Mouse (Mus musculus): Measurements from ENCODE around the gene Nup62. TPM values are rescaled to one million over a fixed set of nuclear protein-coding genes. Genes with fewer than 3 reads are reported as not detected.

The Nup62 gene
- total RNA-seq, 1 experiment: 98.0 TPM

DNA sequence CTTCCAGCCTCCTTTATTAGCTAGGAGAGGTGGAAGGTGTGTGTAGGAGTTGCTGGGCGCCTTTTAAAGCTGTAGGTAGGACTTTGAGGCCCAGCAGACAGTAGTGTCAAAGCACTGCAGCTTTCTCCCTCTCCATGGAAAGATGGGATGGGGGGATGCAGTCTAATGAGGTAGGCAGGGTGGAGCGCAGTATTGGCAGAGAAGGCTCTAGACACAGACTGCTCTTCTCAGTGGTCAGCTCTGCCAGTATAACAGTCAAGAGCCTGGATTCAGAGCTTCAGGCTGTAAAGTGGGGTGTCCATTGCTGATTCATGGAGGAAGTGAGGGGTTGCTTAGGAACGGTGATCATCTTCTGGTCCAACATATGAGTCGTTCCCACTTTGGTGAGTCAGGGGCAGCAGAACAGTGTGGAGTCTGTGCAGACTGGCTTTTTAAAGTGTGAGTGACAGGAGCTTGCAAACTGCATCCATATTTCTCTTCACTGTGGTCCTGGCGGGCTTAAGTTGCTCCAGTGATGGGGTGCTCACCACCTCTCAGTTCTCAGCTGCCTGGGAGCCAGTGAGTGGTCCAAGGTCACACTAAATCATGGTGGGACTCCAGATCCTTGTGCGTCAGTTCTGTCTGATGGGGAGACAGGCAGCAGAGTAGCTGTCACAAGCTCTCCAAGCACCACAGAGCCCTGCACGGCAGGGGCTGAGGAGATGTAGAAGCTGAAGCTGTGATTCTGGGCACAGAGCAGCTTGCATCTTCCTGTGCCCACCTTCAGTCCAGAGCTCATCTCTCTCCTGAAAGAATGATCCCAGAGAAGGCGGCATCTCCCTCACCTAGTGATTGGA is 35.1 kb downstream of the Nup62 start:
- H3K4me3 ChIP-seq (ENCODE audit: insufficient read depth in 1 of 2, low read depth in 1 of 2, low read length in 2 of 2, poor library complexity in 1 of 2, severe bottlenecking in 1 of 2): peak overlapping the region; percentile 85 to 86
- no peak for DNase-seq (ENCODE audit: low read depth, low spot score)
- TF ChIP-seq HCFC1 (IDR thresholded peaks at IDR 0.05; ENCODE audit: borderline replicate concordance, insufficient read depth, low read length): no peak
- in situ Hi-C loops (cut with MboI; ENCODE audit: low sequenced_read_pairs in 2 of 2, unreplicated experiment in 2 of 2): no loop called here
- peaks cover 7% of the 10 kb centered on the region; the same call in 1 of the 2 replicates for H3K36me3 ChIP-seq (ENCODE audit: control insufficient read depth, insufficient read depth, low read length, poor library complexity, severe bottlenecking)
- H3K27ac ChIP-seq (ENCODE audit: insufficient read depth, low read depth, low read length, poor library complexity, severe bottlenecking): no peak overlapping the region
- H3K9ac ChIP-seq (ENCODE audit: insufficient read depth, low read depth, low read length, poor library complexity, severe bottlenecking): peak overlapping the region; percentile 93
- peaks cover 2 to 26% of the 10 kb centered on the region in 2 experiments; a peak in 3 of 4 replicates for H3K4me1 ChIP-seq (ENCODE audit: control insufficient read depth in 2 of 2, insufficient read depth in 2 of 2, low read length in 2 of 2, poor library complexity in 1 of 2)
- no peaks in the 10 kb centered on the region for H3K9me3 ChIP-seq (ENCODE audit: control insufficient read depth, insufficient read depth, low read depth, low read length)

DNA sequence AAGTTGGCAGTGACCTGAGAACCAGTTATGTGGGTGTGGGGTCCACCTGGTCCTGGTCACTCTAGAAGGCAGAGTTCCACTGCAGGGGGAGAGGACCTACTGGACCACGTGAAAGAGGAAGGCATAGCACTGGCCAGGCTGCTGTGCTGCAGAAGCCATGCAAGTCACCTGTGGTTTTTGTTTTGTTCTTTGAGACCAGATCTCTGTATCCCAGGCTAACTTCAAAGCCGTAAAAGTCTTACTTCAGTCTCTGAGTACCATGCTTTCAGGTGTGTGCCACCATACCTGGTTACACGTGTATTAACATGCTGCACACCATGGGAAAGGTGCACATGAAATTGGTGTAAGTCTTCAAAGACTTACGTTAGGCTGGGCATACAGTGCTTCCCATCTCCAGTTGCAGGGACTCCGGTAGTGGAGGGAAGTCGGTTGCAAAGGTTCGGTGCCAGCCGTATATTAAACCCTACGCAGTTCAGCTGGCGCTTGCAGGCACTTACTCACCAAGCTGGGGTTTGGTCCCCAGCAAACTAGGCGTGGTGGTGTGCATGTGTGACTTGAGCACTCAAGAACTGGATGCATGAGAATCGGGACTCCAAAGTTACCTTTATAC is 35.8 kb downstream of the Nup62 start:
- DNase-seq (ENCODE audit: low read depth, low spot score): no peak
- H3K4me1 ChIP-seq (ENCODE audit: control insufficient read depth in 2 of 2, insufficient read depth in 2 of 2, low read length in 2 of 2, poor library complexity in 1 of 2): peaks cover 2 to 29% of the 10 kb centered on the region in 2 experiments
- H3K36me3 ChIP-seq (ENCODE audit: control insufficient read depth, insufficient read depth, low read length, poor library complexity, severe bottlenecking): peaks cover 2% of the 10 kb centered on the region; the same call in 1 of the 2 replicates
- H3K4me3 ChIP-seq (ENCODE audit: insufficient read depth in 1 of 2, low read depth in 1 of 2, low read length in 2 of 2, poor library complexity in 1 of 2, severe bottlenecking in 1 of 2): no peak overlapping the region
- TF ChIP-seq ZNF384 (IDR thresholded peaks at IDR 0.05; ENCODE audit: low read depth, low read length) (no peak), ZC3H11A (IDR thresholded peaks at IDR 0.05; ENCODE audit: borderline replicate concordance, low read depth, low read length) (no peak), CHD2 (IDR thresholded peaks at IDR 0.05; ENCODE audit: low read depth, low read length) (no peak), HCFC1 (IDR thresholded peaks at IDR 0.05; ENCODE audit: borderline replicate concordance, insufficient read depth, low read length) (no peak), MAFK (IDR thresholded peaks at IDR 0.05; ENCODE audit: insufficient read depth, low read depth, low read length) (no peak)
- in situ Hi-C loops (cut with MboI; ENCODE audit: low sequenced_read_pairs in 2 of 2, unreplicated experiment in 2 of 2): no loop called here
- no peak overlapping the region for H3K27ac ChIP-seq (ENCODE audit: insufficient read depth, low read depth, low read length, poor library complexity, severe bottlenecking)
- H3K9ac ChIP-seq (ENCODE audit: insufficient read depth, low read depth, low read length, poor library complexity, severe bottlenecking): no peak overlapping the region; the same call in 1 of the 2 replicates
- no peaks in the 10 kb centered on the region for H3K9me3 ChIP-seq (ENCODE audit: control insufficient read depth, insufficient read depth, low read depth, low read length)

DNA sequence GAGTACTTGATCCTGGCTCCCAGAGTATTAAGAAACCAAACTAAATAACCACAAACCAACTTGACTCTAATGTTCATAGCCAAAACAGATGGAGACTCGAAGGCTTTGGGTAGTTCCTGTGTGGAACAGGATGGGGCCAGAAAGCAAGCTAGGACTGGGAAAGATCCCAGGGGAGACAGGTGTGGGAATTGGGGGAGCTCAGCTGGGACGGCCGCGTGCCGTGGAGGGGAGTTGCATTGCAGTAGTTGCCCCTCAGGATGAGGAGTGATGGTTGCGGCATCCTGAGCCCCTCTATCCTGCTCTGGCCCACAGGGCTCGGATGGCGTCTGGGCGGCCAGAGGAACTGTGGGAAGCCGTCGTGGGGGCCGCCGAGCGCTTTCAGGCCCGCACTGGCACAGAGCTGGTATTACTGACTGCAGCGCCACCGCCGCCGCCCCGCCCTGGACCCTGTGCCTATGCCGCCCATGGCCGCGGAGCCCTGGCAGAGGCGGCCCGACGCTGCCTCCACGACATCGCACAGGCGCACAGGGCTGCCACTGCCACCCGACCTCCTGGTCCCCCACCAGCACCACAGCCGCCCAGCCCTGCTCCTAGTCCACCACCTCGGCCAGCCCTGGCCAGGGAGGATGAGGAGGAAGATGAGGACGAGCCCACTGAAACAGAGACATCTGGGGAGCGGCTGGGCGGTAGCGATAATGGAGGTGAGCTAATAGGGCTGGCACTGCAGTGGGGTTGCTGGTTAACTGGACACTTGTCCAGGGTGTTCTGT is 36.6 kb downstream of the Nup62 start:
- DNase-seq (ENCODE audit: low read depth, low spot score): no peak
- TF ChIP-seq ZNF384 (IDR thresholded peaks at IDR 0.05; ENCODE audit: low read depth, low read length) (no peak), MAFK (IDR thresholded peaks at IDR 0.05; ENCODE audit: insufficient read depth, low read depth, low read length) (no peak), HCFC1 (IDR thresholded peaks at IDR 0.05; ENCODE audit: borderline replicate concordance, insufficient read depth, low read length) (no peak), ZC3H11A (IDR thresholded peaks at IDR 0.05; ENCODE audit: borderline replicate concordance, low read depth, low read length) (no peak)
- H3K9me3 ChIP-seq (ENCODE audit: control insufficient read depth, insufficient read depth, low read depth, low read length): no peaks in the 10 kb centered on the region
- in situ Hi-C loops (cut with MboI; ENCODE audit: low sequenced_read_pairs in 2 of 2, unreplicated experiment in 2 of 2): no loop called here
- H3K9ac ChIP-seq (ENCODE audit: insufficient read depth, low read depth, low read length, poor library complexity, severe bottlenecking): peak overlapping the region; percentile 62
- H3K27ac ChIP-seq (ENCODE audit: insufficient read depth, low read depth, low read length, poor library complexity, severe bottlenecking): no peak overlapping the region
- H3K4me1 ChIP-seq (ENCODE audit: control insufficient read depth in 2 of 2, insufficient read depth in 2 of 2, low read length in 2 of 2, poor library complexity in 1 of 2): peaks cover 2 to 29% of the 10 kb centered on the region in 2 experiments
- H3K4me3 ChIP-seq (ENCODE audit: insufficient read depth in 1 of 2, low read depth in 1 of 2, low read length in 2 of 2, poor library complexity in 1 of 2, severe bottlenecking in 1 of 2): peak overlapping the region; percentile 15 to 47; a peak in 3 of 4 replicates
- no peaks in the 10 kb centered on the region; the same call in 1 of the 2 replicates for H3K36me3 ChIP-seq (ENCODE audit: control insufficient read depth, insufficient read depth, low read length, poor library complexity, severe bottlenecking)

DNA sequence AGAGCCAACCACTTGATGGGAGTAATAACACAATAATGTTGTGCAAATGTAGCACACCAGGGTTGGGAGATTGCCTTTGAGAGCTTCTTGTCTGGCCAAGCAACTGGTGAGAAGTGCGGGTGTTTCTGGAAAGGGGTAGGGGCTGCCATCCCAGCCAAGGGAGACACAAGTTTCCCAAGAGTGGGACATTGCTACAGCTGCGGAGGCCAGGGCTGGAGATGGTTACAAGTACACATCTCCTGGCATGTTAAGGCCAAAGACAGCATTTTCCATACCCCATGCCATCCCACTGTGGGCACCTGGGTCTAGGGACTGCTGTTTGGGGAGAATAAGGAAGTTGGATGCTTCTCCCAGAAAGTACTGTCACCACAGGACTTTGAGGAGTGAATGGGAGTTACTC is 37.2 kb downstream of the Nup62 start:
- Histone ChIP-seq H3K27ac (ENCODE audit: insufficient read depth, low read depth, low read length, poor library complexity, severe bottlenecking) (no peak overlapping the region), H3K9me3 (ENCODE audit: control insufficient read depth, insufficient read depth, low read depth, low read length) (no peaks in the 10 kb centered on the region), H3K4me3 (ENCODE audit: insufficient read depth in 1 of 2, low read depth in 1 of 2, low read length in 2 of 2, poor library complexity in 1 of 2, severe bottlenecking in 1 of 2) (peak overlapping the region in 1 of 2 experiments; percentile 47; a peak in 1 of 4 replicates), H3K9ac (ENCODE audit: insufficient read depth, low read depth, low read length, poor library complexity, severe bottlenecking) (no peak overlapping the region), H3K4me1 (ENCODE audit: control insufficient read depth in 2 of 2, insufficient read depth in 2 of 2, low read length in 2 of 2, poor library complexity in 1 of 2) (peaks cover 3 to 28% of the 10 kb centered on the region in 2 experiments), H3K36me3 (ENCODE audit: control insufficient read depth, insufficient read depth, low read length, poor library complexity, severe bottlenecking) (no peaks in the 10 kb centered on the region; the same call in 1 of the 2 replicates)
- in situ Hi-C loops (cut with MboI; ENCODE audit: low sequenced_read_pairs in 2 of 2, unreplicated experiment in 2 of 2): no loop called here
- no peak for TF ChIP-seq MAFK (IDR thresholded peaks at IDR 0.05; ENCODE audit: insufficient read depth, low read depth, low read length)
- TF ChIP-seq CHD2 (IDR thresholded peaks at IDR 0.05; ENCODE audit: low read depth, low read length): no peak
- TF ChIP-seq ZNF384 (IDR thresholded peaks at IDR 0.05; ENCODE audit: low read depth, low read length): no peak
- no peak for TF ChIP-seq ZC3H11A (IDR thresholded peaks at IDR 0.05; ENCODE audit: borderline replicate concordance, low read depth, low read length)
- TF ChIP-seq HCFC1 (IDR thresholded peaks at IDR 0.05; ENCODE audit: borderline replicate concordance, insufficient read depth, low read length): no peak
- no peak for DNase-seq (ENCODE audit: low read depth, low spot score)
